Mouse (Mus musculus) gastrocnemius, postnatal 36 days (tissue): ENCODE measurements at regions not wholly inside any gene's neighbourhood (a gene's known extent, or its start where the extent isn't known, plus 50 kb on each side); places are given as distances from the start of the nearest gene placed in this dataset.

ENCODE experiments used
- DNase-seq, 2 experiments: peaks; one replicate each; pipeline ENCODE4 v3.0.0; 2022
- intact Hi-C: fragments of 180-260 bp; cut with DNase I; formaldehyde crosslinking; loops from one replicate; pipeline ENCODE4 v1.15.1; 2025

DNA sequence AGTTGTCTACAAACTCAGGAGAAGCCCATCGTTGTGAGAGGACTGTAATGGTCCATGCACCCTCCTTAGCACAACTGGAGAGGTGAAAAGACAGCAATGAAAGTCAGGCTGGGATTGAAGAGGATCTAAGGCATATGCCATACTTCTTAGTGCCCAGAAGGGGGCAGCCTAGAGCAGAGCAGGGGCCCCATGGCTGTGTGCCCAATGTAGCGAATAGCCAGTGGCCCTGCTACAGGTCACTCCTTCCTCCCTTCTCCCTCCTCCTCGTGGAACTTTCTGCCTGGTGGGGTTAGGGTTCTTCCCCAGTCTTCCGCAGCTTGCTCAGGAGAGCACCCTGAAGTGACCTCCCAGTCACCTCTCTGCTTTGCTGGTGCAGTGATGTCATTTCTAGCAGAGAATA lies 131.8 kb upstream of the Topaz1 start:
- DNase-seq, result no peak
- intact Hi-C loops, result loop anchor here (5.0 kb wide), 2 partner anchors 72 to 112 kb away; no protein-coding TSS in a partner anchor

DNA sequence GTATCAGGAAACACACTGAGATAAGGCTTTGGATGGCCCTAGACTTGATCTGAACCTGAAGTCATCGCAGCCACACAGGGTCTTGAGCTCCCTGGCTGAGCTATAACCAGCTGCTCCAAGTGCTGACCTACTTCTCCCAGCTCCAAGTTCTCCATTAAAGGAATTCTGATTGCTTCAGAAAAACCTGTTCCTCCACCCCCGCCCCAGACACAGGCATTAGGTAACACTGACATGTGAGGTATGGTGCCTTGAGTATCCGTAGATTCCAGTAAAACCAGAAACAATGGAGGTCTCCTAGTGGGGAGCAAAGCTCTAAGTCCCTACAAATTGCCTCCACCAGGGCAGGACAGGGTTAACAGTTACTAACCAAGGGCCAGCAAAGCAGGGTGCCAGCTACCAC lies 129.4 kb upstream of the Topaz1 start:
- DNase-seq, result no peak
- intact Hi-C loops, result loop anchor here (5.0 kb wide), 2 partner anchors 70 to 110 kb away; no protein-coding TSS in a partner anchor

DNA sequence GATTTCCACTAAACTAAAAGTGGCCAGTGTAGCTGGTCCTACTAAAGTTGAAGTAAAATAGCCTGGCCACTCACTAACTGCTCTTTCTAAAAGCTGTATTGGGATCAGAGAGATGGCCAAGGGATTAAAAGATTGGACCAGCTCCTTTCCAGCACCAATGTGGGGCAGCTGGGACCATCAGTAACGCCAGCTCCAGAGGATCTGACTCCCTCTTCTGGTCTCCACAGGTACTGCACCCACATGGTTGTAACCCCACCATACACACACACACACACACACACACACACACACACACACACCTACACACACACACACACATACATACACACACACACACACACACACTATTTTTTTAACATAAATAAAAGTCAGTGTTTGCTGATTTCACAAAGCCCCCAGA lies 122.1 kb upstream of the Topaz1 start:
- intact Hi-C loops, result no loop called here
- DNase-seq, result no peak

DNA sequence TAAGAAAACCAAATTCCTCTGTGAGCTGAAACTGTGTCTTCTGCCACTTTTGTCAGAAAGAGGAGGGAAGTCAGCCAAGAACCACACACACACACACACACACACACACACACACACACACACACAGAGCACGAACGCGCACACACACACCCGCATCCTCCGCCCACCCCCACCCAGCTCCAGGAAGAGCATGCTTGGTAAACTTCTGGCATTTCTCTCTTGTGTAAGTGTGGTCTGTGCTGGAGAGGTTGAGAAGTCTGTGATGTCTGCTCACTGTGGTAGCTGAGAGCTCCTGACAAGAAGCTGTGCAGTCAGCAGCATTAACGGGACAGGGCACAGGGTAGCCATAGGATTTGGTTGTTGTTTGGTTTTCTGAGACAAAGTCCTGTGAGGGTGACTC lies 120.8 kb upstream of the Topaz1 start:
- intact Hi-C loops, result no loop called here
- DNase-seq, result no peak

DNA sequence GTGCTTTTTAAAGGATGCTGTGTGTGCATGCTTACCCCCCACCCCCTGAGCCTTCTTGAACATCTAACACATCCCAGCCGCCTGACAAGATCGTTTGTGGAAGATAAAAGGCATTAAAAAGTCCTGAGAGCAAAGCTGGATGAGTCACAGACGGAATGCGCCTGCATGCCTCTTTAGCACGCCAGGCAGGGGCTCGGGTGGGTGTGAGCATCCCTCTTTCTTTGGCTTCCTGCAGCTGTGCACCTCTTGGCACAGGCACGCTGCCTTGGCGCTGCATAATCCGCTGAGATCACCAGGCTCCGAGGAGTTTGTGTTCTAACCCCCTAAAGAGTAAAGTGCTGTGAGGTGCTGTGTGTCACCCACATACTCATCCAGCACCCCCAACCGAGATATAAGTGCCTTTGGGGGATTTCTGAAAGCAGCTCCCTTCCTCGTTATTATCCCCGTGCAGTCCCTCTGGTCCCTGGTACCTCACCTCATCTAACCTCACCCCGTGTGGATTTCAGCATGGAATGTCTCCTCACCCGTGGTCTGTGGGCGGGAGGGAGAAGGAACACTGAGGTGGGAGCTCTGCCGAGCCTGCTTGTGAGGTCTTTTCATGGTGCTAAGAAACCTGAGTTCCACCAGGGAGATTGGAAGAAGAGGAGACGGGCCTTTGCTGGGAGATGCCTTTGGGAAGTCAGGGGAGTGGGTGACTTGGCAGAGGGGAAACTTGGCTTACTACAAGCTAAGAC lies 117.8 kb upstream of the Topaz1 start:
- DNase-seq, result no peak
- intact Hi-C loops, result no loop called here

DNA sequence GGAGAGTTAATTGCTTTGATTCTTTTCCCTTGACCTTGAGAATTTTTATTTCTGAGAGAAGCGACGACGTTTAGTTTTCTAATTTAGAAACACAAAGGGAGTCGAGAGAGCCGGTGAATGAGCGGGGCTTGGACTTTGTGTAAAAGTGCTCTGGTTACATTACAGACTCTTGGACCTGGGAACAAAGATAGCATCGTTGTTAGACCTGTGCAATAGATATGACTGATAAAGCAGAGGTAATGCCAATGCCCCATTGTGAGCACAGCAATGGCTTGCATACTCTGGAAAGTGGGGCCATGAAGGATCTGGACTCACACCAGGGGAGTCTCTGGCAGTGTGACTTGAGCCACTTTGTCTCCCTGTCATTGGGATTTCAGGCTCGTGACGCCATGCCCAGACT lies 115.4 kb upstream of the Topaz1 start:
- intact Hi-C loops, result no loop called here
- DNase-seq, result no peak

DNA sequence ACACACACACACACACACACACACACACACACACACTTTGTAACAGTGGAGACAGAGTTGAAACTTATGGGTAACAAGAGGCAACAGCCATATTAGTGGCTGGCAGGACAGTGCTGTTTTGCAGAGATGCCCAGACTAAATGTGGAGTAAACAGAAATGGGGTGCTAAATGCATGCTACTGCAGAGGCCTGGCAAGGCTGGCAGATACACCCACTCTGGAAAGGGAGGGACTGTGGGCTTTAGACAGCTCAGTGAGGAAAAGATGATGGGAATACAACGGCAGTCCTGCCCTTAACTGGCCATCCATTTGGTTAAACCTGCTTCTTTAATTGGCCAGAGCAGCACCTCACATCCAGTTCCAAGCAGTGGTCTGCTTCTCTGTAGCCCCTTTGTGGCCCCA lies 113.7 kb upstream of the Topaz1 start:
- intact Hi-C loops, result no loop called here
- no peak for DNase-seq

DNA sequence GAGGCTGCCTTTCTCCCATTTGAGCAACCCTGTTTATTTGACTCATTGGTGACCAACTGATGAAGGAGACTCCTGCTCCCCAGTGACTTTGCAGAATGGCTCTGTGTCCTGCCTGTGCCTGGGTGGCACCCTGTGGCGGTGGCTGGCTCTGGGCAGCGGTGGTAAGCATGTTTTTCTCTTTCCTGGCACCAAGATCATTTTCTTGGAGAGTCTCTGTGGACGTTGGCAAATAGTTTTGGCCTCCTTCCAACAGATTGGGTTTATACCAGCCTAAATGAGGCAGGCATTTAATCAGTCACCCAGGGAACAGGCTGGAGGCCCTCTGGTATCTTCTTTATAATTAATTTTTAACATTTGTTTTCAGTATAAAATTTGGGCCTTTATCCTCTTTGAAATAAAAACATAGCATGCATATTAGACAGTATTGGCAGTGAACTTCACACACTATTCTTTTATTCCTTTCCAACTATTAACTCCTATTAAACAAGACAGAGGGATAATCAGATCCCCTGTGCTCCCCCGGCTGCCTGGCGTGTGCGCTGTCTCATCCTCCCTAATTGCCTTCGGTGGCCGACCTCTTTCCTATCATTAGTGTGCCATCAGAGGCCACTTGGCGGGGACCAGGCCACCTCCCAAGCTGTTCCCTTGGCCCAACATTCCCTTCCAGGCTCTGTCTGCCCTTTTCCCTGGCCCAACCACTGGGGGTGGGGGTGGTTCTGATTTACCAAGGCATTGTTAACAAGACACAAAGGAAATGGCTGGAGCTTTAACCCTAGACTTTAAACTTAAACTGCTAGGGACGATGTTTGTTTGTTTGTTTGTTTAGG lies 111.8 kb upstream of the Topaz1 start:
- DNase-seq, result no peak
- intact Hi-C loops, result no loop called here

DNA sequence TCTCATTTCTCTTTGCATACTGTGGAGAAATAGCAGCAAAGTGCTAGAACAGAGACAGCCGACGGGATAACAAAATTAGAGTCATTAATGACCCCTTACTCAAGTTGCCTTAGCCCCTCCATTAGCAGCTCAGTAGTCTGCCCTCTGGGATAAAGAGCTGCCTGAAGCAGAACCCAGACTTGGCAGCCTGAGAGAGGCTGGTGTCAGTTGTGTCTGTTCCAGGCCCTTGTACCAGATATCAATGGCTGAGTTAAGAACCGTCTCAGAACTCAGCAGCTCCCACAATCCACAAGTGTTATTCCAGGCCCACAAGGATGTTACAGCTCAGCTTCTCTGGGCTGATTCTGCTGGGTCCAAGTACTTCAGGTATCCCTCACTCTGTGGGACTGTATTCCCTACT lies 109.6 kb upstream of the Topaz1 start:
- no peak for DNase-seq
- intact Hi-C loops, result no loop called here

DNA sequence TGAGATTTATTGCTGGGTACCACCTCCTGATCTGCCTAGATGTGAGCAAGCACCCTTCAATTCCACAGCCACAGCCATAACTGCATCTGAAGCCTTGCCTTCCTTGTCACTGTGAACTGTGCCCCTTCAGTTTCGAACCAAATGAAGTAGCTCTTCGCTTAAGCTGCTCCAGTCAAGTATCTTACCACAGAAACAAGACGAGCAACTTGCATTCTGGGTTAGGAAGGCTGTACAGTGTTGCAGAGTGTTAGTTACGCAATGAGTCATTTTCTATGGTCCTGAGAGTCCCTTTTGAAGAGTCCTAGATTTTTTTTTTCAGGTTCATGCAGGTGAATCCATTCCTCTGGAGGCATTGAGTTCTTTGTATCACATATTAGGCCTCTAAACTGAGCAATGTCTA lies 107.9 kb upstream of the Topaz1 start:
- no peak for DNase-seq
- intact Hi-C loops, result no loop called here

DNA sequence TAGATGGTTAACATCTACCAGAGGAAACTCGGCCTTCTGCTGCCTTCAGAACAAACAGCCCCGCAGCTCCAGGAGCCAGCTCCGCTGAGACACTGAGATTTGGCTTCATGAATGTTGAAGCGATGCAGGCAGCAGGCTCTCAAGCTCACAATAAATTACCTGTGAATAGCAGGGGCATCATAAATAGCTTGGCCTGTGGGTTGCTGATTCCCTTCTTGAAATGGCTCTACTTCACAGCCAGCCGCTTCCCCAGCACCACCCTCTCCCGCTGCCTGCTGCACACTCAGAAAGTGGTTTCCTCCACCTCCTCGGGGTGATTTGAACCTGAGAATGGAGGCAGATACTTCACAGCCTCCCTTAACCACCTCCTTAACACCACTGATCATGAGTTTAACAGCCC lies 104.2 kb upstream of the Topaz1 start:
- intact Hi-C loops, result no loop called here
- DNase-seq, result no peak

DNA sequence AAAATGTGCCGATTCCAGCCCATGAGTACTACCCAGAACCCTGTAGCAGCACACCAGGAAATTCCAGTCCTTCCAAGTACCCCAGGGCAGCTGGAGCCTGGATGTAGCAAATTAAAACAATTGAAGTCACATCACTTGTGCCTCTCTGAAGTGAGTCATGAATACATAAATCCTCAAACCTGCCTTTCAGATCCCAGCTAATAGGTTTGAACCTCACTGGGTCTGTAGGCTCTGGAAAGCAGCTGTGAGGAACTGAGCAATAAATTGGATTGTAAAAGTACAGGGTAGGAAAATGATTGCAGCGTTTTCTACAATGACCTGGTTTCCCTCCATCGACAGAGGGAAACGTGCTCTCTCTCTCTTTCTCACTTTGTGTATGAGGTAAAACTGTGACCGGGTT lies 101.6 kb upstream of the Topaz1 start:
- no peak for DNase-seq
- intact Hi-C loops, result no loop called here

DNA sequence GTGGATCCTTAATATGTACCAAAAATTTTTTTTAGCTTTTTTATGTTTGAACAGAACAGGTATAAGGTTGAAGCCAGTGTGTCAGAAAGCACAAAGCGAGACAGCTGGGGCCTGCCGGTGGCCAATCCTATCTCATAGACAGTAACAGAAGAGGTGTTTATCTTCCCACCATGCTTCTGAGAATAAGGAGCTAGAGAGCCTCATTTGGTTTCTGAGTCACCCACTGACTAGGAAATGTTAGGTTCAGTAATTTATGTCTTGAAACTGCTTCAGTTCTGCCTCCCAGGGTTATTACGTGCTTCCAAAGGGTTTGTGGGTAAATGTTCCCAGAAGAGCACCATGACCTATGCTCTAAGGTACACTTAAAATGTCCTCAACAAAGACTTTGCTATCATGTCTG lies 96.3 kb upstream of the Topaz1 start:
- DNase-seq, result no peak
- intact Hi-C loops, result no loop called here

DNA sequence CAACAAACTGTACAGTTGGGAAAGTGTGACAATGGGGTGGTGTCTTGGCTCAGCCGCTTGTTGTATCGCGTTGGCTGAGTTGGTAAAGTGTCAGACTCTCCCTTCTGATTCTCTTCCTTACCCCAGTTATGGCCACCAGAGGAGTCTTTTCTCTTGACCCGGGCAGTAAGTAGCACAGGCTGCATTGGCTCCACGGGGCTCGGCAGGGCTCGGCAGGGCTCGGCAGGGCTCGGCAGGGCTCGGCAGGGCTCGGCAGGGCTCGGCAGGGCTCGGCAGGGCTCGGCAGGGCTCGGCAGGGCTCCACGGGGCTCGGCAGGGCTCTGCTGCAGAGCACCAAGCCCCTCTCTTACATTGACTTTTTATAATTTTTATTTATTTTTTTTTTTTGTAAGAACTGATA lies 91.6 kb upstream of the Topaz1 start:
- intact Hi-C loops, result no loop called here
- DNase-seq, result peak; percentile 28 to 47

DNA sequence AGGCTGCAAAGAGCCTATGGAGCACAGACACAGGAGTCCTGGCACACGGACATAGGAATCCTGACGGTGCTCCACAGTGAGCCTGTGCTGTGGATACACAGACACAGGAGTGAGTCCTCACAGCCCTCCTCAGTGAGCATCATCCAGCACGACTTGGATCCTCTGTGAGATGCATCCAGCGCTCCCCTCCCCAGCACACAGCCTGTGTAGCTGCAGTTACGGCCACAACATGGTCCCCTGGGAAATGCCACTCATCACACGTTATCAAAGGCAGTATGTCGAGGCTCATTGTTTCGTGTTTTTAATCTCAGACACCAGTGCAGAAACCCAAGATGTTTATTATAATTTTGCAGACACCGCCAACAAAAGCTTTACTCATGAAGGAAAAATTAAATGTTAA lies 87.1 kb upstream of the Topaz1 start:
- intact Hi-C loops, result no loop called here
- DNase-seq, result no peak

DNA sequence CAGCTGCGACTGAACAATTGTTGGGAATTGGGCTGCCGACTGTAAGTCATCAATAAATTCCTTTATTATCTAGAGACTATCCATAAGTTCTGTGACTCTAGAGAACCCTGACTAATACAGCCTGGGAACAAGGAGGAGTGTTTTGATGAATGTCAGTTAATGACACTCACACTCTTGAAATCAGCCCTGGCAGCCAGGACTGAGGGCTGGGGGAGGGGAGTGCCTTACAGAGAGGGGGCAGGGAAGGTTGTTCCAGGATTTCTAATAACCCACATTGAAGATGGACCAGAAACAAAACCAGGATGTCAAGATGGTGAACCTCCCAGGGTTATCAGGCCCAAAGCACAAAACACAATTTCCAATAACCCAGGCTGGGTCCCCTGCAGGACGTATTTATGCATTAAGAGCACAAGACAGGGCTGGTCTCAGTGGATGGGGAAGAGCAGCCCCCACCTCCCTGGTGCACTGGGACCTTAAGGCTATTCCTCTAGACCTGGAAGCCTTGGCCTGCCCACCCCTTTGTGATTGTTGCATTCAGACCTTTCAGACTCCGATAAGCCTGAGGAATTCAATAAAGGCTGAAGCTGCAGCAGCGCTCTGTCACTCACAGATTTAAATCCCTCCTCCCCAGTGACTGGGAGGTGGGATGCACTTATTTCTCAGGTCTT lies 80.0 kb upstream of the Topaz1 start:
- intact Hi-C loops, result no loop called here
- no peak for DNase-seq

DNA sequence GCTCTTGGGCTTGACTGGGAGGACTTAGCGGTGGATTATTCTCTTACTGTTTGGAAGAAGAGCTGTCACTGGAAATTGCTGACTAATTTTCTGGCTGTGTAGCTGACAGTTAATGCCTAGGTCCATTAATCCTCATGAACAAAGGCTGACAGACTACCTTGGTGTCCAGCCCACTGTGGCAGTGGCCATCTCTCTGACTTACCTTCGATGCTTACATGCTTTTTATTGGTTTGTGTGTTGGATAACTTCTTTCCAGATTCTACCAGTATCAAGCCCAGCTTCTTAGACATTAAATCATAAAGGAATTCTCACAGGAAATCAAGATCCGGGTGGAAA lies 79.5 kb upstream of the Topaz1 start:
- DNase-seq, result no peak
- intact Hi-C loops, result no loop called here

DNA sequence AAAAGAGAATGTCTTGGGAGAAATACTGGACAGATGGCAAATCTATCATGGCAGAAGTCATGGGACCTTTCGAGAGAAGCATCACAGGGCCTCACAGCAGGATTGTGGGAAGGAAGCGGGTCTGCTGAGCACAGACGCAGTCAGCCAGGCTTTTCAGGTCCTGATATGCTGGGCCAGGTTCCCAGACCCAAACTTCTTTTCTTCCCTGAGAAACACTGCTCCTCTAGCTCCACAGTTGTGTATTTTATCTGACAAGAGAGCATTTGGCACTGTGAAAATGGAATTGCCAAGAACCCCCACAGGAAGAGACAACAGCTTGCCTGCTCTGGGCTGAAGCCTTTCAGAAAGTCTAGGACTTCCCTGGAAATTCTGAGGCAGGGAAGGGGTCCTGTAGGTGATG lies 73.4 kb upstream of the Topaz1 start:
- intact Hi-C loops, result no loop called here

DNA sequence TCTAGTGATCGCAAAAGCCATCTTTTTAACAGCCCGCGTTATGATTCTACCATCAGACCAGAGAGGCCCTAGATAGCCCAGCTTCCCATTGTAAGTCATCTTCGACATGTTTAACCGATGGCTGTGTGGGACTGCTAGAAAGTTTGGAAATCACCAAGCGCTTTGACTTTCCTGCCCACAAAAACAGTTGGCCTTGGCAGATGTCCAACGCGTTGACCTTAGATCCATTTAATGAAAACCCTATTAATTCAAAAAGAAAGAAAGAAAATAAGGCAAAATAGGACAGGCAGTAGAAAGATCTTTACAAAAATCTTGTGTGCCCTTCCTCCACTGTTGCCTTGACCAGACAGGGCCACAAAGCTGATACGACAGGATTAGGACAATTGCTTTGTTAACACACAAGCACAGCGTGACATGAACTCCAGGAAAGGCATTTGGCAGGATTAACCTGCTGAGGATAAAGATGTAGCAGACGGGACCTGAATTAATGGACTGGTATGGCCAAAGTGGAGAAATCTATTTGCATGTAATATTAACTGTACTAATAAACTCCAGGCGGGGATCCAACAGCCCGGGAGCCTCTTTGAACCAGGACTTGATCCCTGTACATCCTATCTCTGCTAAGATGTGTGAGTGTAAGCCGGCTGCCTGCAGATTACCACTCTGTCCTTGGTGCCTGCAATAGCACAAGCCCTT lies 69.0 kb upstream of the Topaz1 start:
- intact Hi-C loops, result no loop called here
- no peak for DNase-seq

More for the DNA sequence above, 73.4 kb upstream of the Topaz1 start:
- no peak for DNase-seq

DNA sequence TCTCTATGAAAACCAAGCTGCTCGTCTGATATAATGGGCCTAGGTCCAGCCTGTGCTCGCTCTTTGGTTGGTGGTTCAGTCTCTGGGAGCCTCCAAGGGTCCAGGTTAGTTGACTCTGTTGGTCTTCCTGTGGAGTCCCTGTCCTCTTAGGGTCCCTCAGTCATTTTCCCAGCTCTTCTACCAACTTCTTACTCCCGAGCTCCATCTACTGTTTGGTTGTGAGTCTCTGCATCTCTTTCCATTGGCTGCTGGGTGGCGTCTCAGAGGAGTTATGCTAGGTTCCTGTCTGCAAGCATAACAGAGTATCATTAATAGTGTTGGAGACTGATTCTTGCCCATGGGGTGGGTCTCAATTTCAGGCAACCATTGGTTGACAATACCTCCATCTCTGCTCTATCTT lies 60.0 kb upstream of the Topaz1 start:
- DNase-seq, result no peak
- intact Hi-C loops, result loop anchor here (5.0 kb wide), 1 partner anchor 70 kb away; no protein-coding TSS in a partner anchor

DNA sequence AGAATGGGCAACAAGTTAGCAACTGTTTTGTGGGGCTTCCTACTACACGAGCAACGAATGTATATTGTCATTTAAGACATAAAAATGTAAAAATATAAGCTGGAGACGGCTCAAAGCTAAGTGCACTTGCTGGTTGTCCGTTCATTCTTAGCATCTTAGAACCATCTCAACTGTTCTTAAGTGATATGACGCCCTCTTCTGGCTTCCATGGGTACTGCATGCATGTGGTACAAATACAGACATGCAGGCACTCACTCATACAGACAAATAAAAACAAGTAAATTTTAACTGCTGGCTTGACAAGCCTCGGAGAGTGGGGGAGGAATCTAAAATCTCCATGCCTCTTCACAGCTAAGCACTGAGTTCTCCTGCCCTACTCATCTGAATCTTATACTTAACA lies 55.3 kb upstream of the Topaz1 start:
- DNase-seq, result no peak
- intact Hi-C loops, result no loop called here
